Mouse (Mus musculus): ENCODE data around the gene Epb41l5. TPM values are rescaled to one million over a fixed set of nuclear protein-coding genes. Genes with fewer than 3 reads are reported as not detected.

Epb41l5 gene
- polyA plus RNA-seq, 2 experiments = 6.1 to 12.1 TPM

GRCm38 (mm10) chr1:119546490-119546889 is 102.3 kb downstream of the Epb41l5 start:
- Histone ChIP-seq H3K4me3 (replicated peaks; ENCODE audit: low read length) (no peak overlapping the region), H3K36me3 (ENCODE audit: control insufficient read depth, insufficient read depth, low read length) (no peaks in the 10 kb centered on the region), H3K27me3 (ENCODE audit: control insufficient read depth, insufficient read depth, low read length) (no peaks in the 10 kb centered on the region), H3K27ac (replicated peaks; ENCODE audit: low read depth, low read length) (no peak overlapping the region), H3K4me1 (ENCODE audit: control insufficient read depth, insufficient read depth, low read length) (no peaks in the 10 kb centered on the region), H3K9me3 (ENCODE audit: control insufficient read depth, low read length) (no peaks in the 10 kb centered on the region), H3K4me2 (replicated peaks; ENCODE audit: low read depth, low read length, severe bottlenecking) (no peak overlapping the region), H3K9ac (ENCODE audit: low read depth, low read length, severe bottlenecking) (no peak overlapping the region)
- ATAC-seq (ENCODE audit: low FRiP score, low read depth) (no peak), DNase-seq (ENCODE audit: low spot score) (no peak)
- no peak for TF ChIP-seq POLR2A (IDR thresholded peaks at IDR 0.05; ENCODE audit: borderline replicate concordance, extremely low read depth, insufficient read depth, insufficient read length)
- WGBS = 94% methylated on average over 3 of the region's 3 CpGs

DNA sequence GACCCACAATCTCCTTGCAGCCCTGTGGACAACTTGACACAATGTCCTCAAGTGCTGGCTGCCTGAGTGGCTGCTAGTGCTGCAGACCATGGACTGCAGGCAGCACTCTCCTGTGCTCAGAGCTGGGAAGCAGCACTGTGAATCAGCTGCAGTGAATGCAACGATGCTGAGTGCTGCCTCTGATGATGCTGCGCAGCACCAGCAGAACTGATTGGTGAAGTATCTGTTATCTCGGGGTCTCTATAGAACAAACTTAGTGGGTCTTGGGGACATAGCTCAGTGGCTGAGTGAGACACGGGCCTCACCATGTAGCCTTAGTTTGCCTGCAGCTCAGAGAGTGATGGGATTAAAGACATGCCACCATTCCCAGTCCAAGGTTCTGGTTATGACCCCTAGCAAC is 103.1 kb downstream of the Epb41l5 start:
- WGBS = 90% methylated on average over 4 of the region's 4 CpGs
- H3K9me3 ChIP-seq (ENCODE audit: control insufficient read depth, low read length) = no peaks in the 10 kb centered on the region
- ATAC-seq (ENCODE audit: low FRiP score, low read depth) (no peak), DNase-seq (ENCODE audit: low spot score) (no peak)
- no peaks in the 10 kb centered on the region for H3K4me1 ChIP-seq (ENCODE audit: control insufficient read depth, insufficient read depth, low read length)
- no peak overlapping the region for H3K27ac ChIP-seq (replicated peaks; ENCODE audit: low read depth, low read length)
- H3K4me3 ChIP-seq (replicated peaks; ENCODE audit: low read length) = no peak overlapping the region
- no peaks in the 10 kb centered on the region for H3K36me3 ChIP-seq (ENCODE audit: control insufficient read depth, insufficient read depth, low read length)
- no peaks in the 10 kb centered on the region for H3K27me3 ChIP-seq (ENCODE audit: control insufficient read depth, insufficient read depth, low read length)
- H3K9ac ChIP-seq (ENCODE audit: low read depth, low read length, severe bottlenecking) = no peak overlapping the region
- no peak for TF ChIP-seq POLR2A (IDR thresholded peaks at IDR 0.05; ENCODE audit: borderline replicate concordance, extremely low read depth, insufficient read depth, insufficient read length)
- no peak overlapping the region for H3K4me2 ChIP-seq (replicated peaks; ENCODE audit: low read depth, low read length, severe bottlenecking)

GRCm38 (mm10) chr1:119545164-119545563 is 103.6 kb downstream of the Epb41l5 start:
- WGBS = 65% methylated on average over 2 of the region's 2 CpGs
- Histone ChIP-seq H3K4me3 (replicated peaks; ENCODE audit: low read length) (no peak overlapping the region), H3K36me3 (ENCODE audit: control insufficient read depth, insufficient read depth, low read length) (no peaks in the 10 kb centered on the region), H3K9ac (ENCODE audit: low read depth, low read length, severe bottlenecking) (no peak overlapping the region), H3K27ac (replicated peaks; ENCODE audit: low read depth, low read length) (no peak overlapping the region), H3K4me2 (replicated peaks; ENCODE audit: low read depth, low read length, severe bottlenecking) (no peak overlapping the region), H3K9me3 (ENCODE audit: control insufficient read depth, low read length) (no peaks in the 10 kb centered on the region), H3K27me3 (ENCODE audit: control insufficient read depth, insufficient read depth, low read length) (no peaks in the 10 kb centered on the region), H3K4me1 (ENCODE audit: control insufficient read depth, insufficient read depth, low read length) (no peaks in the 10 kb centered on the region)
- ATAC-seq (ENCODE audit: low FRiP score, low read depth) (no peak), DNase-seq (ENCODE audit: low spot score) (no peak)
- no peak for TF ChIP-seq POLR2A (IDR thresholded peaks at IDR 0.05; ENCODE audit: borderline replicate concordance, extremely low read depth, insufficient read depth, insufficient read length)

DNA sequence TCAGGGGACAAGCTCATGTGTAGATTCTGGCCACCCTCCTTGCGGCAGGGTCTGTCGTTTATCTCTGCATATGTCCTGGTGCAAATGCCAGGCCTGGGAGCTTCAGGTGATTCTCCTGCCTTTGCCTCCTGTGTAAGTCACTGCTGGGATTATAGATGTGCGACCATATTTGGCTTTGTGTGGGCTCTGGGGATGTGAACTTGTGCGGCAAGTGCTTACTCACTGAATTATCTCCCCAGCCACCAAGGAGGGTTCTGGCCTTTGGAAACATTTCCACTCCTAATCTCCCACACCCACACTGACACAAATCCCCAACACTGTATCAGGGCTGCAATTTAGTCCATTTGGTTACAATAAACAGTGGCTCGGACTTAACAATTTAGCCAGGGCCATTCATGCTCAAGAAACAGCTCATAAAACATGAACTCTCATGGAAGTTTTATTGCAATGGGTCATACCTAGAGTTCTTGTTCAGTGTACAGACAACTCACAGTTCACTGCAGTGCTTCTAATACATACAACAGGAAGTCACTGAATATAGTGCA is 104.1 kb downstream of the Epb41l5 start:
- Histone ChIP-seq H3K27ac (replicated peaks; ENCODE audit: low read depth, low read length) (no peak overlapping the region), H3K4me1 (ENCODE audit: control insufficient read depth, insufficient read depth, low read length) (no peaks in the 10 kb centered on the region)
- DNase-seq (ENCODE audit: low spot score) = no peak

DNA sequence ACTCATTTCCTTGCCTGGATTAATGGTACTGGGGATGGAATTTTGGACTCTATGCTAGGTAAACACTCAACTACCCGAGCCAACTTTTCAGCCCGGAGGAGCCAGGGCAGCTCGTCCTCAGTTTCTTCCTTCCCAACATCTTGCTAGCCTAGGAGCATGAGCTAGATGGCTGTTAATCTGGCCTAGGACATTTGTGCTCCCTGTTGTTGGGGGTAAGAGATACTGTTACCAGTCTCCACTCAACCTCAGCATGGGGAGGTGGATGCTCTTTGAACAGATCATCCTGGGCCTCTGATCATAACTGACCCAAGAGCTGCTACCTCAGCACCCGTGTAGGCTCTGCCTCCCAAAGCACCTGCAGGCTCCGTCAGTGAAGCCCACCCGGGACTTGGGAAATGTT is 105.5 kb downstream of the Epb41l5 start:
- Histone ChIP-seq H3K27me3 (ENCODE audit: control insufficient read depth, insufficient read depth, low read length) (no peaks in the 10 kb centered on the region), H3K4me2 (replicated peaks; ENCODE audit: low read depth, low read length, severe bottlenecking) (no peak overlapping the region), H3K27ac (replicated peaks; ENCODE audit: low read depth, low read length) (no peak overlapping the region), H3K9me3 (ENCODE audit: control insufficient read depth, low read length) (no peaks in the 10 kb centered on the region), H3K4me1 (ENCODE audit: control insufficient read depth, insufficient read depth, low read length) (no peaks in the 10 kb centered on the region), H3K9ac (ENCODE audit: low read depth, low read length, severe bottlenecking) (no peak overlapping the region), H3K36me3 (ENCODE audit: control insufficient read depth, insufficient read depth, low read length) (no peaks in the 10 kb centered on the region), H3K4me3 (replicated peaks; ENCODE audit: low read length) (no peak overlapping the region)
- no peak for TF ChIP-seq POLR2A (IDR thresholded peaks at IDR 0.05; ENCODE audit: borderline replicate concordance, extremely low read depth, insufficient read depth, insufficient read length)
- ATAC-seq (ENCODE audit: low FRiP score, low read depth) (no peak), DNase-seq (ENCODE audit: low spot score) (no peak)
- 92% methylated on average over 6 of the region's 6 CpGs for WGBS

More for the DNA sequence above, 104.1 kb downstream of the Epb41l5 start:
- Histone ChIP-seq H3K27me3 (ENCODE audit: control insufficient read depth, insufficient read depth, low read length) (no peaks in the 10 kb centered on the region), H3K4me2 (replicated peaks; ENCODE audit: low read depth, low read length, severe bottlenecking) (no peak overlapping the region), H3K36me3 (ENCODE audit: control insufficient read depth, insufficient read depth, low read length) (no peaks in the 10 kb centered on the region), H3K9me3 (ENCODE audit: control insufficient read depth, low read length) (no peaks in the 10 kb centered on the region), H3K9ac (ENCODE audit: low read depth, low read length, severe bottlenecking) (no peak overlapping the region), H3K4me3 (replicated peaks; ENCODE audit: low read length) (no peak overlapping the region)
- ATAC-seq (ENCODE audit: low FRiP score, low read depth) = no peak
- WGBS = 62% methylated on average over 5 of the region's 5 CpGs
- TF ChIP-seq POLR2A (IDR thresholded peaks at IDR 0.05; ENCODE audit: borderline replicate concordance, extremely low read depth, insufficient read depth, insufficient read length) = no peak

- no peak overlapping the region for H3K4me2 ChIP-seq (replicated peaks; ENCODE audit: low read depth, low read length, severe bottlenecking)
- H3K9me3 ChIP-seq (ENCODE audit: control insufficient read depth, low read length) = no peaks in the 10 kb centered on the region
- no peak overlapping the region for H3K4me3 ChIP-seq (replicated peaks; ENCODE audit: low read length)
- TF ChIP-seq POLR2A (IDR thresholded peaks at IDR 0.05; ENCODE audit: borderline replicate concordance, extremely low read depth, insufficient read depth, insufficient read length) = no peak
- H3K36me3 ChIP-seq (ENCODE audit: control insufficient read depth, insufficient read depth, low read length) = no peaks in the 10 kb centered on the region
- H3K27me3 ChIP-seq (ENCODE audit: control insufficient read depth, insufficient read depth, low read length) = no peaks in the 10 kb centered on the region
- 64% methylated on average over 3 of the region's 3 CpGs for WGBS
- ATAC-seq (ENCODE audit: low FRiP score, low read depth) = peak; percentile 67
- H3K4me1 ChIP-seq (ENCODE audit: control insufficient read depth, insufficient read depth, low read length) = no peaks in the 10 kb centered on the region
- H3K9ac ChIP-seq (ENCODE audit: low read depth, low read length, severe bottlenecking) = no peak overlapping the region
- no peak for DNase-seq (ENCODE audit: low spot score)
- H3K27ac ChIP-seq (replicated peaks; ENCODE audit: low read depth, low read length) = no peak overlapping the region
Measured at GRCm38 (mm10) chr1:119541570-119541969, 107.2 kb downstream of the Epb41l5 start.

Measured in limb, embryonic 14.5 days (tissue).